Mouse (Mus musculus): ENCODE results near the gene Gm19426.

DNA sequence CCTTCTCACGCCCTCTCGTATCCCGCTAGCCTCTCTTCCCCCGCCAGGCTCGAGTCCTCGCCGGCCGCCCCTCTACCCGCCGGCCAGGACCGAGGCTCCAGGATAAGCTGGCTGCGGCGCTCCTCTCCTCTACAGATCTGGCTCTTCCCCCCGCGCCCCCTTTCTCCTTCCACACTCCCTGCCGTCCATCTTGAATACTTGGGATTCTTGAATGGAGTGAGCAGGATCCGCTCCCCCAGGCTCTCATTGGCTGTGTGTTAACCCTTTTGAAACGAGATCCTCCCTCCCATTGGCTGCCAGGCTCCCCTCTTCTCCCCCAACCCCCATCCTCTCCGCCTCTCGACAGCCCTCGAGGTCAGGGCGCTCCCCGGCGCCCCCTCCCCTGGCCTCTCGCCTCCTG, at the start of gene Gm19426:
- TF ChIP-seq CTCF (IDR thresholded peaks at IDR 0.05; ENCODE audit: insufficient read depth, low read depth, low read length) (no peak), POLR2A (IDR thresholded peaks at IDR 0.05; ENCODE audit: insufficient read depth, low read depth, low read length) (peak; percentile 50)
